Mouse (Mus musculus) E14TG2a.4 (cell line): ENCODE results near the gene Podnl1.
A peak's percentile ranks its signal among the peaks of the same experiment; 100 is the strongest.

Experiments
- CTCF ChIP-seq: conservative IDR thresholded peaks from 2 replicates; pipeline ENCODE4 v1.5.1; 2014; ENCODE audit warnings: low read length
- NANOG ChIP-seq: IDR thresholded peaks from 2 replicates; pipeline ENCODE4 v1.6.1; 2014; ENCODE audit warnings: borderline replicate concordance, low read length, mixed read lengths

DNA sequence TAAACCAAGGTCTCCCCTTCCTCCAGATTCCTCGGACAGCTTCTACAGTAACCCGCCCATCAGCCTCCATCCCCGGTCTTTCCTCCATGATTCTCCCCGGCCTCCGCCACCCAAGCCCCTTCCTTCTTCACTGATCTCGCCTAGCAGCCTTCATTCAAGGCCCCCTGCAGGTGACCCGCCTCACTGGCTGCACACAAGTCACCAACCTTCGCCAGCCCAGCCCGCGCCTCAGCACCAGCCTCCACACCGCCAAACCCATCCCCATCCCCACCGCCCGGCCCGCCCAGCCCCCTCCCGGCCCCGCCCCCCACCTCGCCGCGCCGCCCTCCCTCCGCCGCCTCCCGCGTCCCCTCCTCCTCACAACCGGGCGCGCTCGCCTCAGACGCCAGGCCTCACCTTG lies 21.6 kb upstream of the Podnl1 start:
- 0 out of 2 replicates have a peak, but pooled peaks have one; percentile 3 for TF ChIP-seq CTCF
- no peak for TF ChIP-seq NANOG
